Mouse (Mus musculus) limb, embryonic 10.5 days (tissue): ENCODE data around the gene Mcub. TPM values are rescaled to one million over a fixed set of nuclear protein-coding genes. Genes with fewer than 3 reads are reported as not detected.

Experiments
- DNase-seq: peaks from one replicate; pipeline ENCODE4 v3.0.0-alpha.2; 2017; ENCODE audit warnings: low spot score
- H3K27ac ChIP-seq: fragments of 300-500 bp; sonication (generic); 2 replicates; pipeline ENCODE4 v1.5.1; 2016; ENCODE audit warnings: mild to moderate bottlenecking
- H3K27me3 ChIP-seq: fragments of 300-500 bp; sonication (generic); 2 replicates; pipeline ENCODE4 v1.6.1; 2016; ENCODE audit warnings: low read depth, mild to moderate bottlenecking; ENCODE audit not compliant: poor library complexity, severe bottlenecking
- H3K36me3 ChIP-seq: fragments of 300-500 bp; sonication (generic); 2 replicates; pipeline ENCODE4 v1.6.1; 2016; ENCODE audit warnings: mild to moderate bottlenecking, moderate library complexity
- H3K4me1 ChIP-seq: fragments of 300-500 bp; sonication (generic); 2 replicates; pipeline ENCODE4 v1.6.1; 2016
- H3K4me3 ChIP-seq: fragments of 300-500 bp; sonication (generic); 2 replicates; pipeline ENCODE4 v1.5.1; 2016; ENCODE audit warnings: mild to moderate bottlenecking, moderate library complexity
- H3K9me3 ChIP-seq: fragments of 300-500 bp; sonication (generic); replicated peaks from 2 replicates; pipeline ENCODE4 v1.6.1; 2016; ENCODE audit warnings: mild to moderate bottlenecking
- WGBS: fragments of 180-500 bp; shearing (Covaris S2); methylation state at CpG from one replicate; pipeline ENCODE4 v1.1.7; 2016; 5-methylcytosine and 5-hydroxymethylcytosine counted together
- polyA plus RNA-seq: library from polyadenylated mRNA; unstranded; fragments of >200 nt; fragmentation: Nextera tagmentation; extraction: Ambion mirVana; gene quantifications from 2 replicates; pipeline ENCODE4 v1.2.1, GENCODE M21; 2016

Gene Mcub
- polyA plus RNA-seq, 1 experiment from 2014 or later: 10.3 TPM

DNA sequence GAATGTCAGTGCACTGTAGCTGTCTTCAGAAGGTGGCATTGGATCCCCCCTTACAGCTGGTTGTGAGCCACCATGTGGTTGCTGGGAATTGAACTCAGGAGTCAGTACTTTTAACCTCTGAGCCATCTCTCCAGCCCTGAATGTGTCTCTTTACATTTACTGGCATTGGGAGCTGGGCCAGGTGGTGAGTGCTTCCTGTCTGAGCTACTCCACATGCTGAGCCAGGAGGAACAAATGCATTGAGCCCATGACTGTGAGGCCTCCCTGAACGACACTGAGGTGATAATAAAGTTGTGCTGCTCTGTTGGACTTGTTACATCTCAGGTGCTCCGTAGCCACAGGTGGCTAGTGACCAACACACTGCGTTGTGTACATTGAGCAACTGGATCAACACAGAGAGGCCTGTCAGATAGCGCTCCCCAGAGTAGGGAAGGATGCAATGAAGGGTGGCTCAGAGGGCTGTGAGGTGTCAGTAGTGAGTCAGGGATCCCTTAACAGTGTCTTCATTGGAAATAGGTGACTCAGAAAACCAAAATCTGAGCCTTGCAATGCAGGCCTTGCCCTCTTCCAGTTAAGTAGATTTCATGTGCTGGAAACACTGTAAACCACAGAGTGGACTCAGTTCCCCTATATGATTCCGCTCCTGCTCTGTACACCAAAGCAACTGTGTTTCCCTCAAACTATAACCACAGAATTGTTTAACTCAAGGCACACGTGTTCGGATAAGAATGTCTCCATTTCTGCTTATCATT is 65.4 kb downstream of the Mcub start:
- DNase-seq: no peak
- H3K9me3 ChIP-seq: no peaks in the 10 kb centered on the region
- no peak overlapping the region for H3K4me3 ChIP-seq
- WGBS: 88% methylated on average over 7 of the region's 7 CpGs
- no peak overlapping the region for H3K27ac ChIP-seq
- peaks cover 44% of the 10 kb centered on the region for H3K36me3 ChIP-seq
- H3K27me3 ChIP-seq: no peaks in the 10 kb centered on the region
- peaks cover 21% of the 10 kb centered on the region for H3K4me1 ChIP-seq

DNA sequence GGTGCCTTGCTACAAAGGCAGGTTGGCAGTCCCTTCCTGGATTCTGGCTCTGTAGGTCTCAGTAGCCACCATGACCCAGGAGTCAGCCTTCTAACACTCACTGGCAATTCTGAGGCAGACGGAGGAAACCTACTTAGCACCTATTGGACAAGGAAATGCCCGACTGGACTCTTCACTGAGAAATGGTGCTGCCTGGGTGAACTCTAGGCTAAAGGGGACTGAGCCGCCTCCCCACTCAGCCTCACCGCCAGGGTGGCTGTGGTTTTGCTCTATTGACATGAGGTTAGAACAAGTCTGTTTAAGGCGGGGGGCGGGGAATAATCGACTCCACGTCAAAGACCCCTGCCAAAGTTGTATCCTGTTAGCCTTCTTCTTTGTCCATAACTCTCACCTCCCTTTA is 66.1 kb downstream of the Mcub start:
- Histone ChIP-seq H3K27ac (no peak overlapping the region), H3K4me1 (peaks cover 21% of the 10 kb centered on the region), H3K27me3 (no peaks in the 10 kb centered on the region), H3K4me3 (no peak overlapping the region), H3K36me3 (peaks cover 37% of the 10 kb centered on the region), H3K9me3 (no peaks in the 10 kb centered on the region)
- no peak for DNase-seq
- 87% methylated on average over 8 of the region's 8 CpGs for WGBS

DNA sequence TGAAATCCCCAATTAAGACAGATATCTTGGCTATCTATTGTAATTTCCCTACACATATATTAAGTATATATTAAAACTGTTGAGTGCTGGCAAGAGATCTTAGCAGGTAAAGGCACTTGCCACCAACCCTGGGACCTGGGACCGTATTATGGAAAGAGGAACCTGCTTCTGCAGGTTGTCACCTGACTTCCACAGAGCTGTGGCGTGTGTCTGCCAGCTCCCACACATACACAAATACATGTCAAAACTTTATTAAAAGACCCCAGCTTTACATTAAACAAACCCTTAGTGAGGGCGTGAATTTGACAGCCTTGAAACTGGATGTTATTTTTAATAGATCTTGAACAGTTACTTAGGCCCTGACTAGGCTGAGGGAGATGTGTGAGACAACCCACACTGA is 66.6 kb downstream of the Mcub start:
- Histone ChIP-seq H3K4me3 (no peak overlapping the region), H3K27ac (no peak overlapping the region), H3K9me3 (no peaks in the 10 kb centered on the region), H3K4me1 (peaks cover 21% of the 10 kb centered on the region), H3K27me3 (no peaks in the 10 kb centered on the region), H3K36me3 (peaks cover 32% of the 10 kb centered on the region)
- DNase-seq: no peak
- 98% methylated on average over 3 of the region's 3 CpGs for WGBS

DNA sequence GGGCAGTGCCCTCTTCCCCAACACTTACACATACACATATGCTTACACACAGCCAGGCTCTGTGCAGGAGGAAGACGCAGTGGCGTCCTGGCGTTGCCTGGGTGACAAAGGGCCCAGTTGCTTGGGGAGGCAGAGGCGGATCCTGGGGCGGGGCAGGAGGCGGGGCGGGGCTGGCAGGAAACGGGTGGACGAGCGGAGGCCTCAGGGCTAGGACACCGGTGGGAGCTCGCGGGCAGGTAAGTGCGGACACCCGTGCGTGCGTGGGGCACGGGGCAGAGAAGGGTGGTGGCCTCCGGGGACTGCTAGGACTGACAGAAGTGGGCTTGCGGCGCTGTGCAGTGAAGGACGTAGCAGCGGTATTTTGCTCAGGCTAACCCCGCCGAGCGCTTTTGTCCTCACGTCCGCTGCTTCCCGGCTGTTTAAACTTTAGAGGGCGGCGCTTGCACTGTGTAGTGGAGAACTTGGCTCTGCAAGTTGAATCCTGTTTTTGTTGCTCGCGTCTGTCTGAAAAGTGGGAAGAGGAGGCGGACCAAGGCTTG is 68.7 kb downstream of the Mcub start, which contains the start of gene Casp6:
Gene Casp6 (plus strand): TSS at position 155 of the 539 bp plus-strand sequence.
- H3K27ac ChIP-seq: peak within 1 kb of the TSS; percentile 94
- no peaks in the 10 kb centered on the region for H3K27me3 ChIP-seq
- H3K36me3 ChIP-seq: peaks cover 14% of the 10 kb centered on the region
- under 1% methylated on average over 34 of the region's 34 CpGs for WGBS
- DNase-seq: peak; percentile 92
- H3K9me3 ChIP-seq: no peaks in the 10 kb centered on the region
- H3K4me3 ChIP-seq: peak within 1 kb of the TSS; percentile 82
- H3K4me1 ChIP-seq: peaks cover 25% of the 10 kb centered on the region

DNA sequence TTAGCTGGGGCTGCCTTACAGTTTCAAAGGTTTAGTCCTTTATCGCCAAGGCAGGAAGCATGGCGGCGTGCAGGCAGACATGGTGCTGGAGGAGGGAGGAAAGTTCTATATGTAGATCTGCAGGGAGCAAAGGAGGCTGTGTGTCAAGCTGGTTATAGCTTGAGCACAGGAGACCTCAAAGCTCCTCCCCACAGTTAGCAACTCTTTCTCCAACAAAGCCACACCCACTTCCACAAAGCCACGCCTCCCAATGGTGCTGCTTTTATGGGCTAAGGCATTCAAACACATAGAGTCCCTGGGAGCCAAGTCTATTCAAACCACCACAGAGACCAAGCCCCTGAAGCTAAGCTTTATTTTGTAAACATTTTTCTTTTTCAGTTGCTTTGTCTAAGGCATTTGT is 71.1 kb downstream of the Mcub start:
- DNase-seq: no peak
- no peaks in the 10 kb centered on the region for H3K9me3 ChIP-seq
- H3K27me3 ChIP-seq: no peaks in the 10 kb centered on the region
- no peak overlapping the region for H3K4me3 ChIP-seq
- no peaks in the 10 kb centered on the region for H3K36me3 ChIP-seq
- no peak overlapping the region for H3K27ac ChIP-seq
- peaks cover 25% of the 10 kb centered on the region for H3K4me1 ChIP-seq
- 74% methylated on average over 4 of the region's 4 CpGs for WGBS

DNA sequence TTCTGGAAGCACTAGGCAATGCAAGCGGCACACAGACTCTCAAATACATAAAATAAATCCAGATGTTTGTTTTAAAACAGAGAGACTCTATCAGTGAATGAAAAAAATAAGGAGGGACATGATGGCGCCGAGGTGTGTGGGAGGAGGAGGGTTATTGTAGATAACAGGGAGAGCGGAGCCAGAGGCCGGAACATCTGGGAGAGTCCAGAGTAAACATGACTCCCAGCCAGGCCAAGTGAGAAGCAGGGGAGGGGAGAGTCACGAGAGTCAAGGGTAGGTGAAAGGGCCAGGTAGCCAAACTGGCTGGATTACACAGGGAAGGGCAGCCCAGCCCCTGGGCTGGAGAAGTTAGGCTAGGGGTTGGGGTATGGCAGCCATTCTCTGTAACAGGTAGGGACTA is 73.4 kb downstream of the Mcub start:
- Histone ChIP-seq H3K27me3 (no peaks in the 10 kb centered on the region), H3K27ac (no peak overlapping the region), H3K36me3 (peaks cover 5% of the 10 kb centered on the region; the same call in 1 of the 2 replicates), H3K4me1 (peaks cover 11% of the 10 kb centered on the region), H3K9me3 (no peaks in the 10 kb centered on the region), H3K4me3 (no peak overlapping the region)
- WGBS: 67% methylated on average over 6 of the region's 6 CpGs
- DNase-seq: no peak

DNA sequence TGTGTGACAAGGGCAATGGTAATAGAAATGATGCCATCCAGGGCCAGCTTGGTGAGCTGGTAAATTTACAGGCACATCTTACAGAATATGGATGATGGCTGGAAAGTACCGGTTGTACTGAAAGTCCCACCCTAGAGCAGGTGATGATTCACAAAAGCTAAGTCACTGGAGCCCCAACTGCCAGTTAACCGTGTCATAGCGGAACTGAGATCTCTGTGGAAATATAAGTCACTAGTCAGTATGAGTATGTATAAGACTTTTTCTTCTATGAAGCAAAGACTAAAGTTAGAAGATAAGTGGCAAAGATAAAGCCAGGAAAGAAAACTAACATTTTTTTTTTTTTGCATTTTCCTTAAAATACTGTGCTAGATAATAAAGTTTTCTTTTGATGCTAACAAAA is 76.9 kb downstream of the Mcub start:
- no peak overlapping the region for H3K4me3 ChIP-seq
- no peak overlapping the region for H3K27ac ChIP-seq
- 0 out of 2 replicates have a peak, but pooled peaks cover 4% of the 10 kb centered on the region for H3K4me1 ChIP-seq
- DNase-seq: no peak
- no peaks in the 10 kb centered on the region for H3K27me3 ChIP-seq
- peaks cover 5% of the 10 kb centered on the region; the same call in 1 of the 2 replicates for H3K36me3 ChIP-seq
- 98% methylated on average over 3 of the region's 3 CpGs for WGBS
- H3K9me3 ChIP-seq: no peaks in the 10 kb centered on the region

DNA sequence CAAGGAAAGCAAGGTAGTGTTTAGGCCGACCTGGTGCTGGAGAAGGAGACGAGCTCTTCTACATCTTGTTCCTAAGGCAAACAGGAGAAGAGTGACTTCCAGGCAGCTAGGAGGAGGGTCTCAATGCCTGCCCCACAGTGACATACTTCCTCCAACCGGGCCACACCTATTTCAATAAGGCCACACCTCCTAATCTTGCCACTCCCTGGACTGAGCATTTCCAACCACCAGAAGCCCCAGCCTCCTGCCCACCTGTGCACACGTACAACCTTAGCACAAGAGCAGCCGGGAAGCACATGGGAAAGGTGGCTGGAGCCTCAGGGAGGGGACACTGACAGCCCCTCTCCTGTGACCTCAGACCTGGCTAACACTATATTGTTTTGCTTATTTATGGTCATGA is 78.0 kb downstream of the Mcub start:
- Histone ChIP-seq H3K4me1 (0 out of 2 replicates have a peak, but pooled peaks cover 4% of the 10 kb centered on the region), H3K27me3 (no peaks in the 10 kb centered on the region), H3K36me3 (peaks cover 5% of the 10 kb centered on the region; the same call in 1 of the 2 replicates), H3K9me3 (no peaks in the 10 kb centered on the region), H3K27ac (no peak overlapping the region), H3K4me3 (no peak overlapping the region)
- DNase-seq: no peak
- 91% methylated on average over 5 of the region's 5 CpGs for WGBS

DNA sequence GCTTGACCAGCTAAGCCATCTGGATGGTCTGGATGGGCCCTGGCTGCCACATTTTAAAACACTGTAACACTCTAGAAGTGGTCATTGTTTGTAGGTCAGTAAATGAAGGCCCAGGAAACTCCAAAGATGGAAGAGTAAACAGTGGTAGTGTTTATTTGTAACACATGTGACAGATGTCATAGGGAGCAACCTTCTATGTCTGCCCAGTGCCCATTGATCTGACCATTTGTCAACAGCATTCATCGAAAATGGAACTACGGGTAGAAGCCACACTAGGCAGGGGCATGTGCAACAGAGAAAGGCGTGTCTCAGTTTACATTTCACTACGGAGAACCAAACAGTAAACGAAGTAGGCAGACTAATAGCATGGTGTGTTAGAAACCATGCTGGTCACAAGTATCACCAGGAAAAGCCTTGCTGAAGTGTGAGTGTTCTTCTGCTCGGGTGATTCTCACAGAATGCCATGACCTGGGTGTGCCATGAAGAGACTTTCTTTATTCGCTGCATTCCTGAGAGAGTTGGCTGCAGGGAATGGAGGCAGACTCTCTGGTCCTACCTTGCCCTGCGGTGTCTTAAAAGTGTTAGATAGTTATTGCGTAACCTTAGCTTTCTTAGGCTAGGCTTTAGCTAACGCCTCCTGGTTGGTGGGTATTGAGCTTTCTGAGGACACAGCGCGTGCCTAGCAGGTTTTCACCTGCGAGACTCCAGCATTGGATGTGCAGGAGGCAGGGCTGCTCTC is 82.1 kb downstream of the Mcub start:
- Histone ChIP-seq H3K36me3 (peaks cover 5% of the 10 kb centered on the region; the same call in 1 of the 2 replicates), H3K4me3 (no peak overlapping the region), H3K27me3 (no peaks in the 10 kb centered on the region), H3K27ac (no peak overlapping the region), H3K4me1 (no peaks in the 10 kb centered on the region), H3K9me3 (no peaks in the 10 kb centered on the region)
- 87% methylated on average over 13 of the region's 13 CpGs for WGBS
- no peak for DNase-seq

DNA sequence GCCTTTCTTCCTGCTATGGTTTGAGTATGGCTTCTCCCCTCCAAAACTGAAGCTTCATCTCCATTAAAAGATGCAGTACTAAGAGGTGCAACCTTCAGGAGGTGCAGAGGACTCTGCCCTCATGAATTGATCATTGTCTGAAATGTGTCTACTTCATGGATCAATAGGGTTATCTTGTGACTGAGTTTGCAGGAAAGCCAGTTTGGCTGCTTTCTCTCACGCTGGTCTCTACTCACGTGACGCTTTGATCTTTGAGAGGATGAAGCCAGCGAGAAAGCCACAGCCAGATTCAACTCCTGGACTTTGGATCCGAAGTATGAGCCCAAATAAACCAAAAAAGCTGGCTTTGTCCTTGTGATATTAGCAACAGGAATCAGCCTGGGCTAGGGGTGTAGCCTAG is 83.6 kb downstream of the Mcub start:
- Histone ChIP-seq H3K9me3 (no peaks in the 10 kb centered on the region), H3K4me1 (no peaks in the 10 kb centered on the region), H3K36me3 (no peaks in the 10 kb centered on the region), H3K27me3 (no peaks in the 10 kb centered on the region), H3K4me3 (no peak overlapping the region), H3K27ac (no peak overlapping the region)
- WGBS: 79% methylated on average over 5 of the region's 5 CpGs
- no peak for DNase-seq

DNA sequence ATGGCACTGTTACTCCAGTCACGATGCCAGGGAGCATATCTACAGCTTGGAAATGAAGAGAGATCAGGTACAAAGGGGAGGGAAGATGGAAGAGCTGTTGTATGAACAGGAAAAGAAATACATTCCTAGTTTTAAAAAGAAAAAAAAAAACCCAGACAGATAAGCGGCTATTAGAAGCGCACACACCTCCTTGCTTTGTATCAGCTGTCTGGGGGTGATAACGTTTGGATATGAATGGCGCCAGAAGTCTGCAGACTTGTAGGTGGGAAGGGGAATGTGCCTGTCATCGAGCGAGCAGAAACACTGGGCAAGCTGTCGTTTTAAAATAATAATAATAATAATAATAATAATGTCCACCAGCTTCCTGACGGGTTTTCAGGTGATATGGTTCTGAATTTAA is 84.4 kb downstream of the Mcub start:
- no peaks in the 10 kb centered on the region for H3K27me3 ChIP-seq
- no peaks in the 10 kb centered on the region for H3K9me3 ChIP-seq
- H3K4me1 ChIP-seq: no peaks in the 10 kb centered on the region
- no peak overlapping the region for H3K27ac ChIP-seq
- no peaks in the 10 kb centered on the region for H3K36me3 ChIP-seq
- 92% methylated on average over 9 of the region's 9 CpGs for WGBS
- no peak overlapping the region for H3K4me3 ChIP-seq
- no peak for DNase-seq

DNA sequence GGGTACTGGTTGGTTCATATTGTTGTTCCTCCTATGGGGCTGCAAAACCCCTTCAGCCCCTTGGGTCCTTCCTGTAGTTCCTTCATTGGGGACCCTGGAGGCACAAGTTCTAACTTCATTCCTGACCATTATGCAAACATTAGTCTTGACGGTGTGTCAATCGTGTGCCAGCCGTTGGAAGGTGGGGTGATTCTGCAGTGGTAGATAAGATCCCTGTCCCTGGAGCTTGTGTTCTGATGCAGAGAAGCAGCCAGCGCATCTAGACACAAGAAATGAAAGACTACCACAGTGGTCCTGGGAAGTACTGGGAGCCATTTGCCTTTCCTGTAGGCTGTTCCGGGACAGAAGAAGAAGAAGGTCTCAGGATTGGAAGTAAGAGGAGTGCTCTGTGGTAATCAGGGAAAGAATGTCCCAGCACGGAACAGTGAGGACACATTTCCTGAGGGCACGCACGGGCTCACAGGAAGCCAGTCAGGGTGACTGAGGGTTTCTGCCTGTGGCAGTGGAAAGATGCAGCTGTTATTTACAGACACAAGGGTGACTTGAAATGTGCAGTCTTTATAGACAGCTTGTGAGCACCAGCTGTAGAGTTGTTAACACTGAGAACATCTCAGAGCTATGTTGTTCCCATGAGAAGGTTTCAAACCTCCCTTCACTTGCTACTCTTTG is 88.9 kb downstream of the Mcub start:
- 82% methylated on average over 8 of the region's 8 CpGs for WGBS
- Histone ChIP-seq H3K4me1 (peaks cover 20% of the 10 kb centered on the region), H3K36me3 (no peaks in the 10 kb centered on the region), H3K9me3 (no peaks in the 10 kb centered on the region), H3K27me3 (0 out of 2 replicates have a peak, but pooled peaks cover 3% of the 10 kb centered on the region), H3K4me3 (no peak overlapping the region), H3K27ac (no peak overlapping the region)
- DNase-seq: no peak
